Mouse (Mus musculus) testis, adult 2 months (tissue): ENCODE data around the gene Dok7.

Experiments
- CTCF ChIP-seq: fragments of 200-500 bp; IDR thresholded peaks from 2 replicates; pipeline ENCODE4 v1.5.1; 2012; ENCODE audit warnings: low read depth, mild to moderate bottlenecking, inconsistent platforms, low read length, moderate library complexity; ENCODE audit not compliant: control insufficient read depth, insufficient read depth, insufficient replicate concordance
- POLR2A ChIP-seq: fragments of 200-500 bp; IDR thresholded peaks from 2 replicates; pipeline ENCODE4 v1.6.1; 2012; ENCODE audit warnings: low read depth, mild to moderate bottlenecking, inconsistent platforms, low read length, moderate library complexity; ENCODE audit not compliant: control insufficient read depth

DNA sequence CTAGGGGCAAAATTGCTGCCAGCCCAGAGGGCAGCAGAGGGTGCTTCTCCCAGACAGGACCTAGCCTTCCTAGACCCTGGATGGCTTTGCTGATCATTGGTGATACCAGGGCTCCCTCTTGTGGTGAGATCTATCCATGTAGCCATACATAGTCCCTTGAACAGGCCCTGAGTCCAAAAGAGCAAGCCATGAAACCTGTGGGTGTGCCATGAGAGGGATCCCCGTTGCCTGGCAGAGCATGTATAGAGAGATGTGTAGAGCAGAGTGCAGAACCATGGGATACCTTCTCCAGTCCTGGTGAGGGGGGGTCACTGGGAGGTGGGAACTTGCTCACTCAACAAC lies 13.5 kb upstream of the Dok7 start:
- TF ChIP-seq POLR2A (no peak), CTCF (peak; percentile 62; the same call in 1 of the 2 replicates)
